13 mouse cellular contexts compared by ENCODE assay signal in genomic region chr11:102469648-102470357, GRCm38 (mm10). TPM values are rescaled to one million over a fixed set of nuclear protein-coding genes. Genes with fewer than 3 reads are reported as not detected.
DNase-seq lines count a peak whose midpoint lies in the region; ATAC-seq and TF ChIP-seq lines count a peak whose summit lies in the region.
"Had no signal": no experiment of that assay in that cellular context is flagged by ENCODE, and none has a peak within 500 bp of the region (broad histone marks: within the 10 kb centered on the region; RNA-seq: fewer than 3 reads in every experiment).

TSS of gene Itga2b (minus strand) at chr11:102470122.

- WGBS in forebrain, embryonic 12.5 days: 69% methylated on average over 11 of the region's 11 CpGs
- WGBS in forebrain, embryonic 16.5 days: 73% methylated on average over 11 of the region's 11 CpGs
- 41% methylated on average over 11 of the region's 11 CpGs for WGBS in lung, adult 2 months

- H3K4me2 ChIP-seq in forebrain, embryonic 12.5 days: 0 out of 2 replicates have a peak within 1 kb of the TSS, but pooled peaks have one; percentile 8
- H3K4me2 ChIP-seq in forebrain, embryonic 16.5 days (ENCODE audit: low read length): no peak within 1 kb of the TSS
- H3K4me2 ChIP-seq: embryonic facial prominence, embryonic 15.5 days; limb, embryonic 13.5 days had no signal

- H3K36me3 ChIP-seq in forebrain, embryonic 12.5 days (replicated peaks): peaks cover 3% of the 10 kb centered on the region; the same call in 1 of the 2 replicates
- no peaks in the 10 kb centered on the region for H3K36me3 ChIP-seq in forebrain, embryonic 16.5 days (ENCODE audit: control insufficient read depth, insufficient read depth)
- peaks cover 4% of the 10 kb centered on the region for H3K36me3 ChIP-seq in erythroblast, embryonic 14.5 days (ENCODE audit: control insufficient read depth)
- H3K36me3 ChIP-seq in megakaryocyte, embryonic 14.5 days (replicated peaks; ENCODE audit: low read length): peaks cover 80% of the 10 kb centered on the region

- H3K27ac ChIP-seq in forebrain, embryonic 12.5 days: no peak within 1 kb of the TSS
- no peak within 1 kb of the TSS for H3K27ac ChIP-seq in forebrain, embryonic 16.5 days (ENCODE audit: low read length)
- H3K27ac ChIP-seq: limb, embryonic 13.5 days had no signal

- H3K27me3 ChIP-seq in forebrain, embryonic 12.5 days: peaks cover 34% of the 10 kb centered on the region
- H3K27me3 ChIP-seq in forebrain, embryonic 16.5 days (replicated peaks; ENCODE audit: control insufficient read depth, insufficient read depth, low read length): no peaks in the 10 kb centered on the region
- H3K27me3 ChIP-seq in erythroblast, embryonic 14.5 days (ENCODE audit: control insufficient read depth): 0 out of 2 replicates have a peak, but pooled peaks cover 2% of the 10 kb centered on the region
- H3K27me3 ChIP-seq in megakaryocyte, embryonic 14.5 days (replicated peaks): no peaks in the 10 kb centered on the region
- H3K27me3 ChIP-seq: embryonic facial prominence, embryonic 15.5 days had no signal

- DNase-seq in lung, adult 2 months: no peak
- no peak for DNase-seq in lung, postnatal 10 days
- no peak for DNase-seq in cerebellum, postnatal 14 days
- no peak for DNase-seq in right cerebral cortex, postnatal 36 days (ENCODE audit: low spot score in 2 of 2)
- DNase-seq: adrenal gland, adult 8-10 months; cerebellum, adult 18-20 months; thymus, postnatal 36 days had no signal

- peaks cover 22% of the 10 kb centered on the region for H3K4me1 ChIP-seq in forebrain, embryonic 12.5 days
- H3K4me1 ChIP-seq in forebrain, embryonic 16.5 days (replicated peaks; ENCODE audit: control insufficient read depth, insufficient read depth, low read length): peaks cover 14% of the 10 kb centered on the region
- peaks cover 4% of the 10 kb centered on the region; the same call in 1 of the 2 replicates for H3K4me1 ChIP-seq in lung, adult 2 months (ENCODE audit: control insufficient read depth, insufficient read depth, low read length)
- H3K4me1 ChIP-seq in erythroblast, embryonic 14.5 days (ENCODE audit: control insufficient read depth): peaks cover 47% of the 10 kb centered on the region
- H3K4me1 ChIP-seq in megakaryocyte, embryonic 14.5 days: peaks cover 87% of the 10 kb centered on the region

- no peak for TF ChIP-seq POLR2A in lung, adult 2 months (IDR thresholded peaks at IDR 0.05; ENCODE audit: borderline replicate concordance, extremely low read depth, low read depth, low read length)

- no peak for TF ChIP-seq CTCF in lung, adult 2 months (IDR thresholded peaks at IDR 0.05; ENCODE audit: insufficient read depth, low read length)

- no peak for ATAC-seq in forebrain, embryonic 12.5 days (ENCODE audit: low FRiP score)
- ATAC-seq in forebrain, embryonic 16.5 days: no peak

- H3K9me3 ChIP-seq in forebrain, embryonic 12.5 days: no peaks in the 10 kb centered on the region
- H3K9me3 ChIP-seq in forebrain, embryonic 16.5 days (ENCODE audit: control insufficient read depth, low read length): no peaks in the 10 kb centered on the region
- no peaks in the 10 kb centered on the region for H3K9me3 ChIP-seq in erythroblast, embryonic 14.5 days (ENCODE audit: control insufficient read depth, low read length)
- H3K9me3 ChIP-seq in megakaryocyte, embryonic 14.5 days: peaks cover 4% of the 10 kb centered on the region; the same call in 1 of the 2 replicates
- H3K9me3 ChIP-seq: embryonic facial prominence, embryonic 15.5 days; limb, embryonic 13.5 days had no signal

- H3K4me3 ChIP-seq in forebrain, embryonic 12.5 days (replicated peaks): no peak within 1 kb of the TSS
- H3K4me3 ChIP-seq in forebrain, embryonic 16.5 days (replicated peaks; ENCODE audit: low read length): no peak within 1 kb of the TSS
- no peak within 1 kb of the TSS for H3K4me3 ChIP-seq in lung, adult 2 months (replicated peaks; ENCODE audit: extremely low read depth, low read depth, low read length)
- peak within 1 kb of the TSS; percentile 43 for H3K4me3 ChIP-seq in erythroblast, embryonic 14.5 days (replicated peaks)
- peak within 1 kb of the TSS; percentile 95 for H3K4me3 ChIP-seq in megakaryocyte, embryonic 14.5 days (replicated peaks)
- H3K4me3 ChIP-seq: embryonic facial prominence, embryonic 15.5 days; limb, embryonic 13.5 days had no signal

- no peak within 1 kb of the TSS for H3K9ac ChIP-seq in forebrain, embryonic 12.5 days
- no peak within 1 kb of the TSS for H3K9ac ChIP-seq in forebrain, embryonic 16.5 days (replicated peaks; ENCODE audit: low read depth, low read length)
- H3K9ac ChIP-seq: embryonic facial prominence, embryonic 15.5 days; limb, embryonic 13.5 days had no signal

RNA-seq across cellular contexts. Expression of gene Itga2b, which starts in this region (rescaled TPM):
- polyA plus RNA-seq in forebrain, embryonic 12.5 days (2016; fragmentation: Nextera tagmentation; extraction: Ambion mirVana): 3.5 and 4.5 TPM in 2 replicates
- 3.6 and 6.6 TPM in 2 replicates for polyA plus RNA-seq in forebrain, embryonic 16.5 days (2015; fragmentation: Nextera tagmentation; extraction: Ambion mirVana)
- 11.4 and 14.9 TPM in 2 replicates for polyA plus RNA-seq in lung, adult 2 months (2012; rRNA removed)
- 1.7 and 2.4 TPM in 2 replicates for polyA plus RNA-seq in erythroblast, embryonic 14.5 days (2012)
- polyA plus RNA-seq in megakaryocyte, embryonic 14.5 days (2012; ENCODE audit: insufficient read depth, low replicate concordance): 3,342 and 4,614 TPM in 2 replicates

Comparison
In these comparisons a context has a peak if more than half of its experiments do, and no peak if none do; other contexts are left out.
1. RNA of gene Itga2b (polyA plus RNA-seq): 3,342 to 4,614 TPM in megakaryocyte, embryonic 14.5 days; 11.4 to 14.9 TPM in lung, adult 2 months, 3.6 to 6.6 TPM in forebrain, embryonic 16.5 days, 3.5 to 4.5 TPM in forebrain, embryonic 12.5 days and 1.7 to 2.4 TPM in erythroblast, embryonic 14.5 days; every median in the first group is over 100 times any median in the second.
2. H3K4me3 ChIP-seq: peak in erythroblast, embryonic 14.5 days (single experiment) and megakaryocyte, embryonic 14.5 days (single experiment); none in forebrain, embryonic 12.5 days (single experiment), forebrain, embryonic 16.5 days (single experiment) and lung, adult 2 months (single experiment).